Mouse (Mus musculus) spleen, adult 2 months (tissue): ENCODE data around the gene Pxt1. TPM values are rescaled to one million over a fixed set of nuclear protein-coding genes. Genes with fewer than 3 reads are reported as not detected.

Source experiments
- DNase-seq, 2 experiments: peaks; one replicate each; pipeline versions ENCODE4 v3.0.0 to v3.0.0-alpha.2; 2012 to 2021; ENCODE audit warnings: low spot score in 2 of 2, low read depth in 1 of 2
- H3K27ac ChIP-seq: fragments of 200-500 bp; 2 replicates; pipeline ENCODE4 v1.5.1; 2012; ENCODE audit warnings: low read length, inconsistent platforms; ENCODE audit not compliant: insufficient read depth
- H3K27me3 ChIP-seq: fragments of 200-500 bp; 2 replicates; pipeline ENCODE4 v1.6.1; 2012; ENCODE audit warnings: mild to moderate bottlenecking, moderate library complexity, low read length, inconsistent platforms; ENCODE audit not compliant: control insufficient read depth, insufficient read depth
- H3K36me3 ChIP-seq: fragments of 200-500 bp; 2 replicates; pipeline ENCODE4 v1.6.1; 2012; ENCODE audit warnings: mild to moderate bottlenecking, low read length, inconsistent platforms; ENCODE audit not compliant: control insufficient read depth, insufficient read depth
- H3K4me1 ChIP-seq: fragments of 200-500 bp; 2 replicates; pipeline ENCODE4 v1.6.1; 2011; ENCODE audit warnings: inconsistent platforms; ENCODE audit not compliant: control insufficient read depth, insufficient read depth, insufficient read length
- H3K4me3 ChIP-seq: fragments of 200-500 bp; 2 replicates; pipeline ENCODE4 v1.5.1; 2011; ENCODE audit warnings: mild to moderate bottlenecking, inconsistent platforms; ENCODE audit not compliant: insufficient read depth, insufficient read length; ENCODE audit errors: extremely low read depth
- CTCF ChIP-seq: fragments of 200-500 bp; IDR thresholded peaks from 2 replicates; pipeline ENCODE4 v1.5.1; 2011; ENCODE audit warnings: mild to moderate bottlenecking, inconsistent platforms; ENCODE audit not compliant: insufficient read depth, insufficient read length, insufficient replicate concordance; ENCODE audit errors: extremely low read depth
- POLR2A ChIP-seq: fragments of 200-500 bp; IDR thresholded peaks from 2 replicates; pipeline ENCODE4 v1.6.1; 2011; ENCODE audit warnings: low read depth, low read length, inconsistent platforms
- WGBS: fragments of 180-500 bp; shearing (Covaris S2); methylation state at CpG from one replicate; pipeline ENCODE4 v1.1.7; 2018; 5-methylcytosine and 5-hydroxymethylcytosine counted together
- polyA plus RNA-seq: library from polyadenylated mRNA; depleted of rRNA; stranded (reverse); fragments of >200 nt; gene quantifications from 2 replicates; pipeline ENCODE4 v1.2.3, GENCODE M21; 2012

Gene Pxt1
- polyA plus RNA-seq, 1 experiment: 0.18 TPM

- DNase-seq: peak in 1 of 2 experiments; percentile 24
- no peak overlapping the region for H3K4me3 ChIP-seq
- H3K27me3 ChIP-seq: no peaks in the 10 kb centered on the region
- no peak overlapping the region for H3K27ac ChIP-seq
- TF ChIP-seq POLR2A: no peak
- TF ChIP-seq CTCF: peak; percentile 53; the same call in 1 of the 2 replicates
- WGBS: 42% methylated on average over 15 of the region's 15 CpGs
- H3K36me3 ChIP-seq: no peaks in the 10 kb centered on the region
- no peaks in the 10 kb centered on the region for H3K4me1 ChIP-seq
Observed at GRCm38 (mm10) chr17:28926866-28927635, 16.6 kb downstream of the Pxt1 start.

GRCm38 (mm10) chr17:28926380-28926779 is 17.3 kb downstream of the Pxt1 start:
- H3K4me3 ChIP-seq: no peak overlapping the region
- no peaks in the 10 kb centered on the region for H3K27me3 ChIP-seq
- H3K27ac ChIP-seq: no peak overlapping the region
- TF ChIP-seq POLR2A (no peak), CTCF (peak; percentile 81; the same call in 1 of the 2 replicates)
- no peaks in the 10 kb centered on the region for H3K36me3 ChIP-seq
- 9% methylated on average over 13 of the region's 13 CpGs for WGBS
- H3K4me1 ChIP-seq: no peaks in the 10 kb centered on the region
- peak; percentile 38 to 69 for DNase-seq

- WGBS: 82% methylated on average over 8 of the region's 8 CpGs
- TF ChIP-seq CTCF: no peak
- TF ChIP-seq POLR2A: no peak
- Histone ChIP-seq H3K36me3 (no peaks in the 10 kb centered on the region), H3K4me1 (no peaks in the 10 kb centered on the region), H3K27ac (no peak overlapping the region), H3K4me3 (no peak overlapping the region), H3K27me3 (no peaks in the 10 kb centered on the region)
- DNase-seq: no peak
Observed at GRCm38 (mm10) chr17:28924957-28925595, 18.6 kb downstream of the Pxt1 start.

GRCm38 (mm10) chr17:28922096-28922495 is 21.5 kb downstream of the Pxt1 start:
- H3K36me3 ChIP-seq: no peaks in the 10 kb centered on the region
- 9% methylated on average over 6 of the region's 6 CpGs for WGBS
- no peaks in the 10 kb centered on the region for H3K4me1 ChIP-seq
- H3K27me3 ChIP-seq: no peaks in the 10 kb centered on the region
- DNase-seq: no peak
- TF ChIP-seq CTCF (no peak), POLR2A (no peak)
- no peak overlapping the region for H3K27ac ChIP-seq
- no peak overlapping the region for H3K4me3 ChIP-seq

GRCm38 (mm10) chr17:28921086-28921485 is 22.6 kb downstream of the Pxt1 start:
- H3K4me3 ChIP-seq: no peak overlapping the region
- no peaks in the 10 kb centered on the region for H3K27me3 ChIP-seq
- no peak overlapping the region for H3K27ac ChIP-seq
- TF ChIP-seq POLR2A: no peak
- no peak for TF ChIP-seq CTCF
- no peaks in the 10 kb centered on the region for H3K4me1 ChIP-seq
- H3K36me3 ChIP-seq: no peaks in the 10 kb centered on the region
- WGBS: 83% methylated on average over 8 of the region's 8 CpGs
- DNase-seq: no peak

GRCm38 (mm10) chr17:28916520-28916919 is 27.1 kb downstream of the Pxt1 start:
- no peak for TF ChIP-seq CTCF
- no peak for TF ChIP-seq POLR2A
- 100% methylated on average over 1 of the region's 1 CpGs for WGBS
- no peak overlapping the region for H3K4me3 ChIP-seq
- DNase-seq: no peak
- no peaks in the 10 kb centered on the region for H3K36me3 ChIP-seq
- H3K27ac ChIP-seq: no peak overlapping the region
- no peaks in the 10 kb centered on the region for H3K4me1 ChIP-seq
- H3K27me3 ChIP-seq: no peaks in the 10 kb centered on the region
